Mouse (Mus musculus) 3T3-L1 (cell line): Measurements from ENCODE around the gene Ric8b.
A peak's percentile ranks its signal among the peaks of the same experiment; 100 is the strongest.

Source experiments
- DNase-seq: peaks from one replicate; pipeline ENCODE4 v3.0.0-alpha.2; 2015; ENCODE audit warnings: low read depth, low spot score

Ric8b gene

GRCm38 (mm10) chr10:84916810-84917730 is at the start of gene Ric8b:
Gene Ric8b, plus strand, starts transcription at chr10:84917616.
- DNase-seq = peak; percentile 99

- DNase-seq = peak; percentile 4
These were observed 46.1 kb upstream of the Ric8b start for GRCm38 (mm10) chr10:84871285-84871684.

- no peak for DNase-seq
These were observed 45.5 kb upstream of the Ric8b start for GRCm38 (mm10) chr10:84871921-84872320.

DNA sequence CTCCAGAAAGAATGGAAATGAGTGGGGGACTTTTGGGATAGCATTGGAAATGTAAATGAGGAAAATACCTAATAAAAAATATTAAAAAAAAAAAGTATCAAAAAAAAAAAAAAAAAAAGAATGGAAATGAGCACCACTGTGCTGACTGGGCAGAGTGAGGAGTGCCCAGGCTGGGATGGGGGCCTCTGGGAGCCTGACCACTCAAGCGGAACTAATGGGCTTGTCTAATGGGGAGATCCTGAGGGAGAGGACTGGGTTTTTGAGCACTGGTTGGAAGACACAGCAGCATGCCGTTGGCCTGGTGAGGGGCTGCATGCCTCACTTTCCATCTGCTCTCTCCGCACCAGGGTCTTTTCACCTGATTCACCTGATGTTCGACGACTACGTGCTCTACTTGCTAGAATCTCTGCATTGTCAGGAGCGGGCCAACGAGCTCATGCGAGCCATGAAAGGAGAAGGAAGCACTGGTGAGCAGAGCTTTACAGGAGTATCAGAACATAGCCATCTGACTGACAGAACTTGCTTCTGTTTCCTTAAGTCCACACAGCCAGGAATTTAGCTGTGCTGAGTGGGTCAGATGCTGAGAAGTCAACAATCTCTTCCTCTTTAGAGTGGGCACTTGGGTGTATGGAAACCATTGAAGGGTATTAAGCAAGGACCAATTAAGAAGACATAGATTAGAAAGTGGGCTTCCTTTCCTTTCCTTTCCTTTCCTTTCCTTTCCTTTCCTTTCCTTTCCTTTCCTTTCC is 37.4 kb upstream of the Ric8b start:
- no peak for DNase-seq

- no peak for DNase-seq
These were observed 34.9 kb upstream of the Ric8b start for GRCm38 (mm10) chr10:84882528-84882927.

DNA sequence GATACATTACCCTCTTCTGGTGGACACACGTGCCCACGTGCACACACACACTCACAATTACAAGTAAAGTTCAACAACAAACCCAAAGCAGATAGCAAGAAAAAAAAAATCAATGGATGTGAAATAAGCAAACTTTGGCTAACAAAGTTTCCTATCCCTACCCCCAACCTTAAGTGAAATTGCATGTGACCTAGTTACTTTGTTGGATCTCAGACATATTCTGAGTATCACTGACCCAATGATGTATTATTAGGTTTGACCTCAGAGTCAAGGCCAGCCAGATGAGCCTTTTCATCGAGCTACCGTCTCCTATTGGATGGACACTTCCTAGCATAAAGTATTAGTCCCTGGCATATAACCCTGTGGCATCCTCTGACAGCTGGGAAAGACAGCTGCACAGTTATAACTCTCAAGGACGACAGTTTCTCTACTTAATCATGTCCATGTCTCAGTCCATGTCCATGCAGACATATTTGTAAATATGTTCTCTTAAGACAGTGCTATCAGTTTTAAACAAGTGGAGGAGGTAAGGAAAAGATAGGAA is 32.0 kb upstream of the Ric8b start:
- no peak for DNase-seq

- DNase-seq = no peak
These were observed 31.2 kb upstream of the Ric8b start for GRCm38 (mm10) chr10:84886221-84886627.

- no peak for DNase-seq
These were observed 30.6 kb upstream of the Ric8b start for GRCm38 (mm10) chr10:84886785-84887184.

DNA sequence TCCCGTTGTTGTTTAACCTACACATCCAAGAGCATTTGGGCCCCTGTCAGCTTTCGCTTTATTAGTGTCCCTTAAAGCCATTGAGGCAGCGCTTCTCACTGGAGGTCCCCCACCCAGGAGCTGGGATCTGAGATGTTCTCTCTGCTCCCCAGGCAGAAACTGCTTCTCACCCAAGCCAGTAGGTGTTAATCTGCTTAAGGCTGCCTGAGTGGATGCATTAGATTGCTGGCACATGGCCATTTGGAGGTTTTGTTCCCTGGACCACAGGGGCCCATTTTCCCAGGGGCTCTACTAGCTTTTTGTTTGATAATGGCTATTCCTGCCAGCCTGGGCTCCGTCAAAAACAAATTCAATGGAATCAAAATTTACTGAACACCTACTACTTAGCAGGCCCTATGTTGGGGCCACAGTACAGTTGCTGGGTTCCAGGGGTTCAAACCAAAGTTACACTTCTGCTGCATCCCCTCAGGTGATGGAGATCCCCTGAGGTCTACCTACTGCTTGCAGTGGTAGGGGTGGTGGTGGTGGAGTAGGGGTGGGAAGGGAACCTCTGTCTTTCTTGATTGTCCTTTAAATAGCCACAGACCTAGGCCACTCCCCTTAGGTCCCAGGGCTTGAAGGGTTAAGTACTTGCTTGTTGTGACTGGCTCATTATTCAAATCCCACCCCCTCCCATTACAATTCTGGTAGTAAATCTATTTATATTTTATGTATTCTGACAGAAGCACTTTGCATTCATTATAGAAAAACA is 28.1 kb upstream of the Ric8b start:
- DNase-seq = no peak

GRCm38 (mm10) chr10:84895810-84896358 is 21.5 kb upstream of the Ric8b start:
- DNase-seq = no peak

- no peak for DNase-seq
These were observed 20.2 kb upstream of the Ric8b start for GRCm38 (mm10) chr10:84896941-84897930.

DNA sequence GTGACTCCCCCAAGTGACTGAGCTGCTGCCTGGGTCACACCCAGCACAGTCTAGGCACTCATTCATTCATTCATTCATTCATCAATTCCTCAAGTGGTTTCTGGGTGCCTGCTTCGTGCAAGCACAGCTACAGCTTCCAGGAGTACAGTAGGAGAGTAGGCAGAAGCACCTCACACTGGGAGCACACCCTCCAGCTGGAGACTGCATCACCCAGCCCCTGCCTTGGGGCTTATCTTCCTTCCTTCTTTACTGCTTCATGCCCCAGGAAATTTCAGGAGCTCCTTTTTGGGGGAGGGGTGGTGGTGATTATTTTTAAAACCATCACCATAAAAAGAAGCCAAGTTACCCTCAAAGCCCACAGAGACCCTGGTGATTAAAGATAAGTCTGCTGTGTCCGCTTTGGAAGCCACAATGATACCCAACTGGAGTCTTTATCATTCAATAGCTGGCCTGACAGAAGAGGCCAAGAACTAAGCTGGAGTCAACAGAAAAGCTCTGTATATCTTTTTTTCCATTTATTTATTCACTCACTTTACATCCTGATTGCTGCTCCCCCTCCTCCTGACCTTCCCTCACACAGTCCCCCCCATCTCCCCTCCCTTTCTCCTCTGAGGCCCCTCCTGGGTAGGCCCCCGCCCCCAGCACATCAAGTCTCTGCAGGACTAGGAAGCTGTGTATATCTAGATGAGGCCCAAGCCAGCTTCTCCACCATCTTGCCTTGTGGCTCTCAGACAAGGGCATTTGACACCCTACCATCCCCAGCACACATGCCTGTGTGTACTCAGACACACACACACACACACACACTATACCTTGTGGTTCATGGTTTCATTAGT is 19.1 kb upstream of the Ric8b start:
- DNase-seq = no peak

- DNase-seq = no peak
These were observed 15.7 kb upstream of the Ric8b start for GRCm38 (mm10) chr10:84901676-84902075.

DNA sequence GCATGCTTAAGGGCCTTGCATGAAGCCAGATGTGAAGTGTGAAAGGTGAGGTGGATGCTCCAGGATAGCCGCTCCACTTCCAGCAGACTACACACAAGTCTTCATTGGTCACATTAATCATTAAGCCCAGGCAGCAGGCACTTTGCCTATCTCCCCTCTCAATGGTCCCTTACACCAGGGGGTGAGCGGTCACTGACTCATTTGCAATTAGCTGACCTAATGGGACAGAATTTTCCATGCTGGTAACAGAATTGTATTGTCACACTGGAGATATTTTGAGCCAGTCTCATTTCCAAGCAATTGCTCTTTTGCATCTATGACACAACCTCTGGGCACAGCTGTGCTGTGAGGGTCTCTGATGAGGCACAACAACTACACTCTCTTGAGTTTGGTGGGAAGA is 15.2 kb upstream of the Ric8b start:
- peak; percentile 12 for DNase-seq

GRCm38 (mm10) chr10:84903307-84903706 is 14.1 kb upstream of the Ric8b start:
- no peak for DNase-seq

DNA sequence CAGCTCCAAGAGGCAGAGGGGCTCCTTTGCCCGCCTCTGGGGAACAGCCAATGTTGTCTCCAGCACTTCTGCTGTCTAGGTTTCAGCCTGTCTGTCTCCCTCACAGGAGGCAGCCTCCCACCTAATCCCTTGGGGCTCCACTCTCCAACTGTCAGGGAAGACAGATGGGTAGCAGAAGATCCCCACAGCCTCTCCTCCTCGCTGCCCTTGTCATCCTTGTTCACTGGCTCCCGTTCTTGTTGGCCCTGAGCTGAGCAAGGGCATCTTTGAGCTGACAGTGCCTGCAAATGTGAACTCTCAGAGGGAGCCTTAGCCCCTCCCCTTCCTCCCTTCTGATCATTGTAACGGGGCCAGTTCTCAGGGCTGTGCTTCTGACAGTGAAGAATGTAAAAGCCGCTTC is 13.7 kb upstream of the Ric8b start:
- DNase-seq = no peak

DNA sequence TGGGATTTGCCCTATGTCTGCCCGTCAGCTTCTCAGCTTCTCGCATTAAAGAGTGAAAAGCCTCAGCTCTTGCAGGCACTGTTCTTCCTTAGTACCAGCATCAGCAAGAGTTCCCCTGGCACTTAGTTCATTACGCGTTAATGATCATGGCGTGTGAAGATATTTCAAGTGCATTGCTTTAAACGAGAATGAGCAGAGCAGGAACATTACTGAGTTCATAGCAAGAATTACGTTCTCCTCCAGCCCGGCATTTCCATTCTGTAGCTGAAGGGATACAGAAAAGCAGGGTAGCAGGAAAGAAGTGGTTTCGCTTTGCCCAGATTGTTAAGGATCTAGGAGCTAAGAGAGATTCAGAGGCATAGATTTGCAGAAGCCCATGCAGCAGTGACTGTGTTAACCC is 10.5 kb upstream of the Ric8b start:
- no peak for DNase-seq

DNA sequence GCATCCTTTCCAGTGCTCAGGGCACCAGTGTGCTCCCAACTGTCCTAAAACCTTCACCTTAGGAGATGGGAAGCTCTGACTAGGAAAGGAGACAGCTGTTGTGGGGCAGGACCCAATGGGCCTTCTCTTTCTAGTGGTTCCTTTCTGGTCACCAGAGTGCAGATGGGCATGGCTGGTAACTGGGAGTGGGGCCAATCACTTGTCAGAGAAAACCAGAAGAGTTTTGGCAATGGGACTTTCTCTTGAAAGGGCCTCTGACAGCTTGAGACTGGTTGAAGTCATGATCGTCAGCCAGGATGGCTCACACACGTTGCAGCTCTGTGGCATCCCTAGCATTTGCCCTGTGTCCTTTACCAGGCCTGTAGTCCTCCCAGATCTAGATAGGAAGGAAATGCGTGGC is 9.4 kb upstream of the Ric8b start:
- DNase-seq = no peak

- no peak for DNase-seq
These were observed 8.9 kb upstream of the Ric8b start for GRCm38 (mm10) chr10:84908471-84908870.
